Mouse (Mus musculus): Measurements from ENCODE around the gene Ms4a15.

Ms4a15 gene

GRCm38 (mm10) chr19:10959978-10960346 lies 33.1 kb downstream of the Ms4a15 start:
- no peak for DNase-seq (ENCODE audit: low spot score in 2 of 2)

- peak in 1 of 2 experiments; percentile 45 for DNase-seq (ENCODE audit: low spot score in 2 of 2)
These were observed 33.7 kb downstream of the Ms4a15 start for GRCm38 (mm10) chr19:10959085-10959977.

GRCm38 (mm10) chr19:10952021-10952939 lies 40.8 kb downstream of the Ms4a15 start:
- peak; percentile 68 to 71 for DNase-seq (ENCODE audit: low spot score in 2 of 2)

GRCm38 (mm10) chr19:10949558-10949957 lies 43.5 kb downstream of the Ms4a15 start:
- no peak for DNase-seq (ENCODE audit: low spot score in 2 of 2)

- DNase-seq (ENCODE audit: low spot score in 2 of 2), result peak; percentile 98
These were observed 43.9 kb downstream of the Ms4a15 start, which contains the start of gene Ccdc86 for GRCm38 (mm10) chr19:10949112-10949511. TSS of gene Ccdc86 (minus strand) at chr19:10949266.

GRCm38 (mm10) chr19:10948416-10948815 lies 44.6 kb downstream of the Ms4a15 start:
- DNase-seq (ENCODE audit: low spot score in 2 of 2), result no peak

GRCm38 (mm10) chr19:10947219-10947618 lies 45.8 kb downstream of the Ms4a15 start:
- DNase-seq (ENCODE audit: low spot score in 2 of 2), result no peak

- no peak for DNase-seq (ENCODE audit: low spot score in 2 of 2)
These were observed 46.5 kb downstream of the Ms4a15 start for GRCm38 (mm10) chr19:10946506-10946905.

GRCm38 (mm10) chr19:10943955-10944354 lies 49.1 kb downstream of the Ms4a15 start:
- DNase-seq (ENCODE audit: low spot score in 2 of 2), result no peak

GRCm38 (mm10) chr19:10940801-10941457 lies 52.1 kb downstream of the Ms4a15 start:
- DNase-seq (ENCODE audit: low spot score in 2 of 2), result peak; percentile 55 to 60

GRCm38 (mm10) chr19:10940097-10940800 lies 52.8 kb downstream of the Ms4a15 start:
- DNase-seq (ENCODE audit: low spot score in 2 of 2), result peak; percentile 80 to 82

GRCm38 (mm10) chr19:10938771-10939170 lies 54.3 kb downstream of the Ms4a15 start:
- DNase-seq (ENCODE audit: low spot score in 2 of 2), result no peak

- DNase-seq (ENCODE audit: low spot score in 2 of 2), result no peak
These were observed 55.9 kb downstream of the Ms4a15 start, which contains the start of gene Ptgdr2 for GRCm38 (mm10) chr19:10937110-10937563. TSS of gene Ptgdr2 (plus strand) at chr19:10937160.

- DNase-seq (ENCODE audit: low spot score in 2 of 2), result no peak
These were observed 57.0 kb downstream of the Ms4a15 start for GRCm38 (mm10) chr19:10936077-10936476.

- DNase-seq (ENCODE audit: low spot score in 2 of 2), result peak; percentile 56 to 59
These were observed 58.0 kb downstream of the Ms4a15 start for GRCm38 (mm10) chr19:10935029-10935428.

- no peak for DNase-seq (ENCODE audit: low spot score in 2 of 2)
These were observed 62.4 kb downstream of the Ms4a15 start for GRCm38 (mm10) chr19:10930641-10931040.
